Mouse (Mus musculus) liver, adult 2 months (tissue): ENCODE measurements at regions not wholly inside any gene's neighbourhood (a gene's known extent, or its start where the extent isn't known, plus 50 kb on each side); places are given as distances from the start of the nearest gene placed in this dataset.

Experiments
- CTCF ChIP-seq: fragments of 200-500 bp; IDR thresholded peaks from 2 replicates; pipeline ENCODE4 v1.5.1; 2011; ENCODE audit warnings: low read depth, low read length, control low read depth
- POLR2A ChIP-seq: fragments of 200-500 bp; IDR thresholded peaks from 2 replicates; pipeline ENCODE4 v1.6.1; 2011; ENCODE audit warnings: low read length, control low read depth; ENCODE audit not compliant: insufficient read depth; ENCODE audit errors: extremely low read depth

DNA sequence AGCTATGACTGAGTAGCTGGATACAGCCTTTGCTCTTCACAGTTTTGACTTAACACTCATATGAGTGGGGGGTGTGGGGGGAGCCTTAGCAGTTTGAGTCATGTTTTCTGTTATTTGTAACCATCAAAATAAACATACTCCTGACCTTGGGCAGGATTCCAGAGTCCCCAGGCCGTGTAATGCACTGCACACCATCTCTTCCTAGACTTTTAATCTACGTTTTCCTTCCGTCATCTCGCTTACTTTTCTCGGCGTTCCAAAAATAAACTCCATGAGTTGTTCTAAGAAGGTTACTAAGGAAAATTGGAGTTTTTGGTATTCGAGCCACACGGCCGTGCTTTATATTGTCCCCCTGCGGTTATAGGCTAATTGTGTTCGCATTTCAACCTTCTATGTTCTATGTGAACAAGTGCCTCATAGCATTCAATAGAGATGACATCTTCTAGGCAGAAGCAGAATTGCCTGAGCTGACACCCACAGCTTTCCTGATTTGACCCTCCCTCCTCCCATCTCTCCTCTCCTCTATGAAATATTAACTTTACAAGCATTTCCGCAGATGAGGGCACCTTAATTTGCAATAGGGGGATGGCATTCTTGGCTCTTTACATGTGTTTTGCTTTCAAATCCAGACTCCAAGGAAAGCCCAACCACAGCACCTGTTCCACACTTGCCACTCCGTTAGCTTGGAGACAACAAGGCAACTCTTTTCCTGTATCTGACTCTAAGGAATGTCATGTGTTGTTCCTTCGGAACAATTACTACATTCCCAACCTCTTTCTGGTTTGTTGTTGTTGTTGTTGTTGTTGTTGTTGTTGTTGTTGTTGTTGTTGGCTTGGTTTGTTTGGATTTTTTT is 276.2 kb upstream of the Atp2b1 start:
- TF ChIP-seq CTCF (no peak), POLR2A (no peak)
